Mouse (Mus musculus) macrophage (primary cell): ENCODE measurements around the gene Rps6ka4. TPM values are rescaled to one million over a fixed set of nuclear protein-coding genes. Genes with fewer than 3 reads are reported as not detected.

Experiments
- H3K27ac ChIP-seq: fragments of 350-480 bp; formaldehyde crosslinking; 2 replicates; pipeline ENCODE4 v1.9.0; 2021
- H3K36me3 ChIP-seq: fragments of 350-480 bp; formaldehyde crosslinking; 2 replicates; pipeline ENCODE4 v1.9.0; 2021; ENCODE audit errors: inconsistent target
- H3K4me3 ChIP-seq: fragments of 350-480 bp; formaldehyde crosslinking; 2 replicates; pipeline ENCODE4 v1.9.0; 2021; ENCODE audit errors: inconsistent target
- H3K79me2 ChIP-seq: fragments of 350-480 bp; formaldehyde crosslinking; 2 replicates; pipeline ENCODE4 v1.9.0; 2021; ENCODE audit errors: inconsistent target
- WGBS: methylation state at CpG from one replicate; pipeline ENCODE4 v1.1.7; 2026; ENCODE audit warnings: inconsistent platforms; ENCODE audit not compliant: missing documents; 5-methylcytosine and 5-hydroxymethylcytosine counted together
- polyA plus RNA-seq: library from polyadenylated mRNA; stranded (reverse); fragments of 250-400 nt; gene quantifications from 3 replicates; pipeline ENCODE4 v1.2.4, GENCODE M21; 2018; ENCODE audit warnings: inconsistent platforms

Rps6ka4 gene
- polyA plus RNA-seq, 1 experiment from 2014 or later = 15.5 TPM

DNA sequence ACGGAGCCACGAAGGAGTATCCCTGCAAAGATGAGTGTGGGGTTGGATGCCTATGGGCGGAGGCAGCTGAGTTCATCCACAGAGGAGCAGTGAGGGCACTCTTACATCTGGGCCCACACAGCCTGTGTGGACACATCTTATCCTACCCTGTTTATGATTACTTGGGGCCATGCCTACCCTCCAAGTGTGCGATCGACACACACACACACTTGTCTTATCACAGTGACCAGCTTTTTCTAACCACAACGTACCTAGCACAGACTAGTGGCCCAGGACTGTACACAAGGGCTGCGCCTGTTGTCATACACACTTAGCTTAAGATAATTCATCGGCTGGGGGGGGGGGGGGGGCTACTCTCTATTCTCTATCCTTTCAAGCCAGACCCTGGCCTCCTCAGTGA, 8.1 kb downstream of the Rps6ka4 start:
- H3K4me3 ChIP-seq = no peak overlapping the region
- H3K27ac ChIP-seq = no peak overlapping the region
- 91% methylated on average over 8 of the region's 8 CpGs for WGBS
- peaks cover 86% of the 10 kb centered on the region for H3K36me3 ChIP-seq
- no peaks in the 10 kb centered on the region for H3K79me2 ChIP-seq

GRCm38 (mm10) chr19:6831331-6831730, 9.1 kb downstream of the Rps6ka4 start:
- WGBS = 96% methylated on average over 12 of the region's 17 CpGs
- no peak overlapping the region for H3K4me3 ChIP-seq

GRCm38 (mm10) chr19:6830556-6831316, 9.7 kb downstream of the Rps6ka4 start:
- 94% methylated on average over 38 of the region's 38 CpGs for WGBS
- H3K36me3 ChIP-seq = peaks cover 70% of the 10 kb centered on the region
- H3K79me2 ChIP-seq = no peaks in the 10 kb centered on the region
- H3K4me3 ChIP-seq = no peak overlapping the region
- no peak overlapping the region for H3K27ac ChIP-seq

More at GRCm38 (mm10) chr19:6831331-6831730, 9.1 kb downstream of the Rps6ka4 start:
- H3K27ac ChIP-seq = no peak overlapping the region
- no peaks in the 10 kb centered on the region for H3K79me2 ChIP-seq
- H3K36me3 ChIP-seq = peaks cover 75% of the 10 kb centered on the region

- Histone ChIP-seq H3K36me3 (peaks cover 63% of the 10 kb centered on the region), H3K27ac (no peak overlapping the region), H3K4me3 (no peak overlapping the region), H3K79me2 (no peaks in the 10 kb centered on the region)
- 86% methylated on average over 43 of the region's 48 CpGs for WGBS
These were observed 10.4 kb downstream of the Rps6ka4 start for GRCm38 (mm10) chr19:6829870-6830555.

- Histone ChIP-seq H3K79me2 (no peaks in the 10 kb centered on the region), H3K4me3 (no peak overlapping the region), H3K36me3 (peaks cover 54% of the 10 kb centered on the region), H3K27ac (no peak overlapping the region)
- WGBS = 76% methylated on average over 3 of the region's 3 CpGs
These were observed 11.4 kb downstream of the Rps6ka4 start for GRCm38 (mm10) chr19:6829069-6829468.

DNA sequence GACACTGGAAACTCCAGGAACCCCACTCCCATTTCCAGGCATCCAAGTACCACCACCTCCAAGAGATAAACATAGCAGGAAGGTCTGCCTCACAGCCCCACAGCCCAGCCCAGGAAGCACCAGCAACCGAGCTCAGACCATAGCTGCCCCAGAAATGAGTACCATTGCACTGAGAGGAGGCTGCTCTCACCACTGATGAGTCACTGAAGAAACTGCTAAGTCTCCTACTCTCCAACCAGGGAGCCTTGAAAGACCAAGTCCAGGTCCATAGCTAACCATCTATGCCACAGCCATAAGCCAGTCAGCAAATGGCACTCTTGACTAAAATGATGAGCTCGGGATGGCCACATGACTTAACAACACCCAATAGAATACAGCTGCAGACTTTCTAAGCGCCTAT, 13.8 kb downstream of the Rps6ka4 start:
- Histone ChIP-seq H3K4me3 (no peak overlapping the region), H3K27ac (no peak overlapping the region), H3K36me3 (peaks cover 29% of the 10 kb centered on the region), H3K79me2 (no peaks in the 10 kb centered on the region)
- WGBS = 90% methylated on average over 3 of the region's 3 CpGs

DNA sequence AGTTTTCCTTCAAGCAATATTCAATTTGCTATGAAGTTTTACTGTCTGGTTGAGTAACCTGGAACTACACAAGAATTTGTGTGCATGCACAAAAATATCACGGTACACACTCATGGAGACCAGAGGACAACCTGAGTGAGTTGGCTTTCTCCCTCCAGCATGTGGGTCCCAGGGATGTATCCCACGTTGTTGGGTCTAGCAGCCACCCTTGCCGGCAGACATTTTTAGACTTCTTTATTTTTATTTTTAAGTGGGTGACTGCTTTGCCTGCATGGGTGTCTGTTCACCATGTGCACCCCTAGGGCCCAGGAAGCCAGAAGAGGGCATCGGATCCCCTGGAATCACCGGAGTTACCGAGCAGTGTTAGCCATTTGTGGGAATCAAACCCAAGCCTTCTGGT, 15.1 kb downstream of the Rps6ka4 start:
- WGBS = 99% methylated on average over 6 of the region's 6 CpGs
- Histone ChIP-seq H3K4me3 (no peak overlapping the region), H3K36me3 (peaks cover 18% of the 10 kb centered on the region; the same call in 1 of the 2 replicates), H3K27ac (no peak overlapping the region), H3K79me2 (no peaks in the 10 kb centered on the region)

- no peak overlapping the region for H3K4me3 ChIP-seq
- H3K36me3 ChIP-seq = no peaks in the 10 kb centered on the region
- no peak overlapping the region for H3K27ac ChIP-seq
- 96% methylated on average over 13 of the region's 13 CpGs for WGBS
- H3K79me2 ChIP-seq = no peaks in the 10 kb centered on the region
These were observed 19.8 kb downstream of the Rps6ka4 start for GRCm38 (mm10) chr19:6820538-6821195.

DNA sequence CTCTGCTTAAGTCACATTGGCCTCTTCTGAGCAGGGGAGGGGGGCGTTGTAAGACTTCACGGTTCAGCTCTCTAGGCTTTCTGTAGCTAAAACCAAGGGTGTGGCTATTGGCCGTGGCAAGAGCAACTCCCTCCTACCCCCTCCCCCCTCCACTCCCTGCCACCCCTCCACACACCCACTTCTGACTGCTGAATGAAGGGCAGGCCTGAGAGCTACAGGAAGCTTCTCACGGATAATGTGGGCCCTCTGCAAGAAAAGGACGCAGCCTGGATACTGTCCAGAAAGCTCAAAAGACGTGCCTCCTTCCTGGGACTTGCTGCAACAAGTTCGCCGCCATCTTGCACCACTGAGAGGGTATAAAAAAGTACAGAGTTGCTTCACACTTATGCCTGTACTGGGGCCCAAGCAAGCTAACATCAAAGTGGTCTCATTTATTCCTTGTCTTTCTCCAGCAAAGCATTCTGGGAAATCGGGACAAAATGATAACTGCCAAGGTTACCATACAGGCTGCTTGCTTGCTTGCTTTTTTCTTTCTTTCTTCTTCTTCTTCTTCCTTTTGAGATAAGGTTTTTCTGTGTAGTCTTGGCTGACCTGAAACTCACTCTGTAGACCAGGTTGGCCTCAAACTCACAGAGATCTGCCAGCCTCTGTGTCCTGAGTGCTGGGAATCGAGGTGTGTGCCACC, 21.2 kb downstream of the Rps6ka4 start:
- Histone ChIP-seq H3K79me2 (no peaks in the 10 kb centered on the region), H3K36me3 (no peaks in the 10 kb centered on the region), H3K4me3 (no peak overlapping the region), H3K27ac (no peak overlapping the region)
- WGBS = 74% methylated on average over 7 of the region's 10 CpGs

- Histone ChIP-seq H3K36me3 (no peaks in the 10 kb centered on the region), H3K4me3 (no peak overlapping the region), H3K27ac (no peak overlapping the region), H3K79me2 (no peaks in the 10 kb centered on the region)
- WGBS = 94% methylated on average over 3 of the region's 3 CpGs
These were observed 25.5 kb downstream of the Rps6ka4 start for GRCm38 (mm10) chr19:6814958-6815357.

DNA sequence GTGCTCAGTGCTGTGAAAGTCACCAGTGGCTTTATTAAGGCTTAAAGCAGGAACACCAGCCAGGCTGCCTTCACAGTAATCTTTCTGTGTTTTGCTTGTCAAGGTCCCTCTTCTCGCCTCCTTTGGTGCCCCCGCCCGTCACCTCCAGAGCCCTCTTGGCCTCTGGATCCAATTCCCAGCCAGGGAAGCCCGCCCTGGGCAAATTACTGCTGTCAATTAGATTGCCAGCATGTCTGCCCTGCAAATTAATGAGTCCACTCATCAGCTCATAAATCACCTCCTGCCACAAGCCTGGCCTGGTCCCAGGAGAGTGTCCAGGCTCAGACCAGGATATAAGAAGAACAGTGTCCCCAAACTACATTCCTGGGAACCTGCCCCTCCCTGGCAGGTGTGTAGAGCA, 26.1 kb downstream of the Rps6ka4 start:
- Histone ChIP-seq H3K79me2 (no peaks in the 10 kb centered on the region), H3K27ac (no peak overlapping the region), H3K36me3 (no peaks in the 10 kb centered on the region), H3K4me3 (no peak overlapping the region)
- 85% methylated on average over 4 of the region's 4 CpGs for WGBS

Other genes starting within 250 kb of the Rps6ka4 start
- 16.2 to 28.6 TPM (median 21.1 TPM) in 3 replicates for gene Ccdc88b, start 17.6 kb upstream of the Rps6ka4 start, polyA plus RNA-seq
- gene Trmt112, start 69.1 kb upstream of the Rps6ka4 start, polyA plus RNA-seq = 70.0 to 96.1 TPM (median 81.1 TPM) in 3 replicates
- 147 to 393 TPM (median 352 TPM) in 3 replicates for gene Prdx5, start 69.5 kb upstream of the Rps6ka4 start, polyA plus RNA-seq
- gene Esrra, start 81.2 kb upstream of the Rps6ka4 start, polyA plus RNA-seq = 11.0 to 32.7 TPM (median 31.3 TPM) in 3 replicates
- not detected in 3 replicates for gene Catsperz, start 84.7 kb upstream of the Rps6ka4 start, polyA plus RNA-seq
- gene Kcnk4, start 93.9 kb upstream of the Rps6ka4 start, polyA plus RNA-seq = not detected in 3 replicates
- gene Bad, start 101.2 kb upstream of the Rps6ka4 start, polyA plus RNA-seq = 40.5 to 63.3 TPM (median 50.1 TPM) in 3 replicates
- gene Gpr137, start 101.8 kb upstream of the Rps6ka4 start, polyA plus RNA-seq = 15.6 to 35.9 TPM (median 30.6 TPM) in 3 replicates
- gene Ppp1r14b, start 134.3 kb upstream of the Rps6ka4 start, polyA plus RNA-seq = 51.9 to 204 TPM (median 81.4 TPM) in 3 replicates
- 15.2 to 25.2 TPM (median 24.8 TPM) in 3 replicates for gene Plcb3, start 135.8 kb upstream of the Rps6ka4 start, polyA plus RNA-seq
- 146 to 269 TPM (median 153 TPM) in 3 replicates for gene Fkbp2, start 139.9 kb upstream of the Rps6ka4 start, polyA plus RNA-seq
- gene Vegfb, start 147.0 kb upstream of the Rps6ka4 start, polyA plus RNA-seq = 34.5 to 91.1 TPM (median 72.1 TPM) in 3 replicates
- 18.1 to 21.0 TPM (median 19.3 TPM) in 3 replicates for gene Dnajc4, start 151.9 kb upstream of the Rps6ka4 start, polyA plus RNA-seq
- 4.5 to 6.6 TPM (median 5.3 TPM) in 3 replicates for gene Nudt22, start 155.5 kb upstream of the Rps6ka4 start, polyA plus RNA-seq
- gene Trpt1, start 155.5 kb upstream of the Rps6ka4 start, polyA plus RNA-seq = 0.55 to 0.80 TPM (median 0.66 TPM) in 3 replicates
- 194 to 236 TPM (median 225 TPM) in 3 replicates for gene Fermt3, start 178.8 kb upstream of the Rps6ka4 start, polyA plus RNA-seq
- 53.3 to 149 TPM (median 126 TPM) in 3 replicates for gene Stip1, start 199.3 kb upstream of the Rps6ka4 start, polyA plus RNA-seq
- gene Macrod1, start 216.2 kb upstream of the Rps6ka4 start, polyA plus RNA-seq = 5.5 to 13.5 TPM (median 7.3 TPM) in 3 replicates